Mouse (Mus musculus) megakaryocyte, embryonic 14.5 days (primary cell): ENCODE data around the gene Alox5.
A peak's percentile ranks its signal among the peaks of the same experiment; 100 is the strongest.

Source experiments
- FLI1 ChIP-seq: IDR thresholded peaks from 2 replicates; pipeline ENCODE4 v1.6.1; 2012; ENCODE audit warnings: low read length, inconsistent platforms, mixed read lengths
- GATA1 ChIP-seq: IDR thresholded peaks from 3 replicates; pipeline ENCODE4 v1.6.1; 2012; ENCODE audit warnings: mixed read lengths, low read length, inconsistent platforms, borderline replicate concordance

- TF ChIP-seq GATA1: peak; percentile 80; the same call in 2 of the 3 replicates
- no peak for TF ChIP-seq FLI1
These were observed 43.3 kb downstream of the Alox5 start for GRCm38 (mm10) chr6:116417518-116418315.
